Comparison of ENCODE assay signal across 8 mouse cellular contexts in genomic region chr1:86007778-86008177, GRCm38 (mm10). TPM values are rescaled to one million over a fixed set of nuclear protein-coding genes. Genes with fewer than 3 reads are reported as not detected.
DNase-seq lines count a peak whose midpoint lies in the region; ATAC-seq and TF ChIP-seq lines count a peak whose summit lies in the region.

No protein-coding gene starts in this region.

- 0 out of 2 replicates have a peak overlapping the region, but pooled peaks have one; percentile 29 for H3K4me2 ChIP-seq in intestine, embryonic 15.5 days (replicated peaks)

- H3K4me3 ChIP-seq in cortical plate, adult 2 months (ENCODE audit: insufficient read depth, low read length) = no peak overlapping the region
- no peak overlapping the region for H3K4me3 ChIP-seq in intestine, embryonic 15.5 days (replicated peaks)
- H3K4me3 ChIP-seq in midbrain, embryonic 10.5 days = no peak overlapping the region

- no peaks in the 10 kb centered on the region for H3K27me3 ChIP-seq in intestine, embryonic 15.5 days (replicated peaks)
- H3K27me3 ChIP-seq in midbrain, embryonic 10.5 days (ENCODE audit: low read depth, poor library complexity, severe bottlenecking) = no peaks in the 10 kb centered on the region

- no peak overlapping the region for H3K27ac ChIP-seq in cortical plate, adult 2 months (ENCODE audit: insufficient read depth, low read length)
- no peak overlapping the region for H3K27ac ChIP-seq in intestine, embryonic 15.5 days
- no peak overlapping the region for H3K27ac ChIP-seq in midbrain, embryonic 10.5 days (replicated peaks)

- no peak overlapping the region for H3K9ac ChIP-seq in intestine, embryonic 15.5 days

- peak; percentile 93 for TF ChIP-seq CTCF in cortical plate, adult 2 months (IDR thresholded peaks at IDR 0.05; ENCODE audit: extremely low read depth, insufficient read depth, low read length)

- no peaks in the 10 kb centered on the region for H3K9me3 ChIP-seq in intestine, embryonic 15.5 days
- H3K9me3 ChIP-seq in midbrain, embryonic 10.5 days (replicated peaks) = peaks cover 9% of the 10 kb centered on the region

- TF ChIP-seq POLR2A in cortical plate, adult 2 months (IDR thresholded peaks at IDR 0.05; ENCODE audit: extremely low read depth, insufficient read depth, low read length) = no peak

- WGBS in intestine, embryonic 15.5 days = under 1% methylated on average over 7 of the region's 7 CpGs
- WGBS in midbrain, embryonic 10.5 days = 2% methylated on average over 7 of the region's 7 CpGs

- intact Hi-C loops in gastrocnemius, postnatal 36 days (cut with DNase I) = loop anchor here (2.0 to 10.0 kb wide), 3 partner anchors 75 to 273 kb away; no protein-coding TSS in a partner anchor
- intact Hi-C loops in left cerebral cortex, postnatal 14 days (cut with DNase I) = loop anchor here (1.0 to 2.0 kb wide), 2 partner anchors 73 to 154 kb away; no protein-coding TSS in a partner anchor

- ATAC-seq in activated CD4-positive, CD25-positive, alpha-beta regulatory T cell, adult 4 months = peak; percentile 81
- peak; percentile 71 for ATAC-seq in intestine, embryonic 15.5 days
- no peak for ATAC-seq in erythroblast, adult 5-6 weeks (replicated peaks; ENCODE audit: low FRiP score, poor library complexity, severe bottlenecking)

- no peaks in the 10 kb centered on the region for H3K4me1 ChIP-seq in cortical plate, adult 2 months (ENCODE audit: control insufficient read depth, insufficient read depth, low read length)
- H3K4me1 ChIP-seq in intestine, embryonic 15.5 days (replicated peaks) = no peaks in the 10 kb centered on the region
- H3K4me1 ChIP-seq in midbrain, embryonic 10.5 days = 0 out of 2 replicates have a peak, but pooled peaks cover 3% of the 10 kb centered on the region

- peak; percentile 53 to 81 for DNase-seq in gastrocnemius, postnatal 36 days
- DNase-seq in left cerebral cortex, postnatal 14 days (ENCODE audit: low spot score in 2 of 2) = peak; percentile 94 to 96
- DNase-seq in midbrain, embryonic 10.5 days (ENCODE audit: low spot score) = peak; percentile 83
- peak; percentile 76 for DNase-seq in skeletal muscle tissue, adult 2 months (ENCODE audit: low read depth, low spot score)

- no peaks in the 10 kb centered on the region for H3K36me3 ChIP-seq in intestine, embryonic 15.5 days
- H3K36me3 ChIP-seq in midbrain, embryonic 10.5 days = no peaks in the 10 kb centered on the region

RNA-seq across cellular contexts. Expression of gene Spata3, which starts 8.8 kb away (rescaled TPM):
- polyA plus RNA-seq in activated CD4-positive, CD25-positive, alpha-beta regulatory T cell, adult 4 months (2017; shearing (Covaris generic)) = under 1 TPM in 1 of 2 experiments, not detected in 1; 0.49 TPM
- polyA plus RNA-seq in cortical plate, adult 2 months (2012; rRNA removed) = 1.5 and 2.0 TPM in 2 replicates
- not detected for total RNA-seq in gastrocnemius, postnatal 36 days (2021)
- polyA plus RNA-seq in intestine, embryonic 15.5 days (2015; fragmentation: Nextera tagmentation; extraction: Ambion mirVana) = not detected in 2 replicates
- under 1 TPM; 0.46 to 0.47 TPM for total RNA-seq in left cerebral cortex, postnatal 14 days (2021)
- polyA plus RNA-seq in midbrain, embryonic 10.5 days (2016; fragmentation: Nextera tagmentation; extraction: Ambion mirVana) = not detected in 2 replicates
- total RNA-seq in erythroblast, adult 5-6 weeks (2015; ENCODE audit: low replicate concordance) = not detected in 2 replicates
- not detected in 2 replicates for total RNA-seq in erythroblast, adult 5-6 weeks (2017; ENCODE audit: low replicate concordance)

RNA-seq across cellular contexts. Expression of gene 2810459M11Rik, which starts 37.9 kb away (rescaled TPM):
- polyA plus RNA-seq in activated CD4-positive, CD25-positive, alpha-beta regulatory T cell, adult 4 months (2017; shearing (Covaris generic)) = under 1 TPM in 1 of 2 experiments, not detected in 1; 0.21 TPM
- 11.1 and 11.3 TPM in 2 replicates for polyA plus RNA-seq in cortical plate, adult 2 months (2012; rRNA removed)
- not detected for total RNA-seq in gastrocnemius, postnatal 36 days (2021)
- polyA plus RNA-seq in intestine, embryonic 15.5 days (2015; fragmentation: Nextera tagmentation; extraction: Ambion mirVana) = 5.2 and 6.1 TPM in 2 replicates
- total RNA-seq in left cerebral cortex, postnatal 14 days (2021) = 1 to 10 TPM; 5.2 to 7.5 TPM
- 0.14 TPM in 1 of 2 replicates, not detected in the other for polyA plus RNA-seq in midbrain, embryonic 10.5 days (2016; fragmentation: Nextera tagmentation; extraction: Ambion mirVana)
- total RNA-seq in erythroblast, adult 5-6 weeks (2015; ENCODE audit: low replicate concordance) = not detected in 2 replicates
- total RNA-seq in erythroblast, adult 5-6 weeks (2017; ENCODE audit: low replicate concordance) = not detected in 2 replicates

RNA-seq across cellular contexts. Expression of gene Gpr55, which starts 47.0 kb away (rescaled TPM):
- polyA plus RNA-seq in activated CD4-positive, CD25-positive, alpha-beta regulatory T cell, adult 4 months (2017; shearing (Covaris generic)) = 1 to 10 TPM; 1.9 to 6.8 TPM
- polyA plus RNA-seq in cortical plate, adult 2 months (2012; rRNA removed) = 0.08 and 0.13 TPM in 2 replicates
- not detected for total RNA-seq in gastrocnemius, postnatal 36 days (2021)
- 0.04 and 0.10 TPM in 2 replicates for polyA plus RNA-seq in intestine, embryonic 15.5 days (2015; fragmentation: Nextera tagmentation; extraction: Ambion mirVana)
- under 1 TPM; 0.11 TPM for total RNA-seq in left cerebral cortex, postnatal 14 days (2021)
- polyA plus RNA-seq in midbrain, embryonic 10.5 days (2016; fragmentation: Nextera tagmentation; extraction: Ambion mirVana) = not detected in 2 replicates
- not detected in 2 replicates for total RNA-seq in erythroblast, adult 5-6 weeks (2015; ENCODE audit: low replicate concordance)
- 0.34 TPM in 1 of 2 replicates, not detected in the other for total RNA-seq in erythroblast, adult 5-6 weeks (2017; ENCODE audit: low replicate concordance)

RNA-seq across cellular contexts. Expression of gene Psmd1, which starts 56.4 kb away (rescaled TPM):
- polyA plus RNA-seq in activated CD4-positive, CD25-positive, alpha-beta regulatory T cell, adult 4 months (2017; shearing (Covaris generic)) = 10 to 100 TPM; 79.9 to 86.8 TPM
- 72.1 and 72.5 TPM in 2 replicates for polyA plus RNA-seq in cortical plate, adult 2 months (2012; rRNA removed)
- 100 to 1,000 TPM; 104 to 108 TPM for total RNA-seq in gastrocnemius, postnatal 36 days (2021)
- 143 and 152 TPM in 2 replicates for polyA plus RNA-seq in intestine, embryonic 15.5 days (2015; fragmentation: Nextera tagmentation; extraction: Ambion mirVana)
- 100 to 1,000 TPM; 110 to 112 TPM for total RNA-seq in left cerebral cortex, postnatal 14 days (2021)
- polyA plus RNA-seq in midbrain, embryonic 10.5 days (2016; fragmentation: Nextera tagmentation; extraction: Ambion mirVana) = 239 and 242 TPM in 2 replicates
- 35.3 and 52.3 TPM in 2 replicates for total RNA-seq in erythroblast, adult 5-6 weeks (2015; ENCODE audit: low replicate concordance)
- 67.7 and 69.2 TPM in 2 replicates for total RNA-seq in erythroblast, adult 5-6 weeks (2017; ENCODE audit: low replicate concordance)
